In genomic region chr2:28447315-28447670, GRCm38 (mm10) we compare ENCODE assay signal across 9 mouse cellular contexts. TPM values are rescaled to one million over a fixed set of nuclear protein-coding genes. Genes with fewer than 3 reads are reported as not detected.
DNase-seq lines count a peak whose midpoint lies in the region; ATAC-seq and TF ChIP-seq lines count a peak whose summit lies in the region.
"Had no signal": no experiment of that assay in that cellular context is flagged by ENCODE, and none has a peak within 500 bp of the region (broad histone marks: within the 10 kb centered on the region; RNA-seq: fewer than 3 reads in every experiment).

No protein-coding gene starts in this region.

- peaks cover 20% of the 10 kb centered on the region for H3K4me1 ChIP-seq in E14TG2a.4 (replicated peaks; ENCODE audit: low read depth, low read length)
- H3K4me1 ChIP-seq in forebrain, embryonic 15.5 days, result peaks cover 17% of the 10 kb centered on the region
- H3K4me1 ChIP-seq in liver, embryonic 14.5 days (replicated peaks; ENCODE audit: control insufficient read depth in 2 of 2, insufficient read depth in 2 of 2, low read length in 1 of 2), result no peaks in the 10 kb centered on the region

- H3K27me3 ChIP-seq in E14TG2a.4 (ENCODE audit: insufficient read depth, low read length), result peaks cover 80% of the 10 kb centered on the region
- no peaks in the 10 kb centered on the region for H3K27me3 ChIP-seq in forebrain, embryonic 15.5 days
- H3K27me3 ChIP-seq in liver, embryonic 14.5 days (ENCODE audit: control insufficient read depth, insufficient read depth, low read length), result peaks cover 26% of the 10 kb centered on the region

- peak; percentile 72 for ATAC-seq in forebrain, embryonic 15.5 days (replicated peaks)
- ATAC-seq in liver, embryonic 14.5 days (ENCODE audit: insufficient read depth), result no peak

- TF ChIP-seq CTCF in gastrocnemius, adult 2 months (IDR thresholded peaks at IDR 0.05), result no peak
- TF ChIP-seq CTCF in E14TG2a.4 (conservative IDR thresholded peaks at IDR 0.05; ENCODE audit: low read length), result no peak
- no peak for TF ChIP-seq CTCF in liver, embryonic 14.5 days (IDR thresholded peaks at IDR 0.05; ENCODE audit: low read depth)

- intact Hi-C loops in gastrocnemius, adult 2 months (cut with DNase I), result no loop called here
- intact Hi-C loops in gastrocnemius, postnatal 36 days (cut with DNase I), result no loop called here

- peak overlapping the region; percentile 97 for H3K4me2 ChIP-seq in forebrain, embryonic 15.5 days (replicated peaks)
- H3K4me2 ChIP-seq in liver, embryonic 14.5 days (ENCODE audit: low read depth), result peak overlapping the region; percentile 35

- H3K4me3 ChIP-seq in gastrocnemius, adult 2 months, result peak overlapping the region; percentile 88
- H3K4me3 ChIP-seq in E14TG2a.4 (replicated peaks; ENCODE audit: low read length), result peak overlapping the region; percentile 84
- H3K4me3 ChIP-seq in forebrain, embryonic 15.5 days, result peak overlapping the region; percentile 80
- H3K4me3 ChIP-seq in liver, embryonic 14.5 days (ENCODE audit: insufficient read depth in 1 of 2, low read depth in 2 of 2, low read length in 2 of 2), result peak overlapping the region in 1 of 2 experiments; percentile 30; a peak in 2 of 4 replicates

- peaks cover 3% of the 10 kb centered on the region; the same call in 1 of the 2 replicates for H3K36me3 ChIP-seq in E14TG2a.4 (ENCODE audit: insufficient read depth, low read length)
- peaks cover 7% of the 10 kb centered on the region; the same call in 1 of the 2 replicates for H3K36me3 ChIP-seq in forebrain, embryonic 15.5 days
- H3K36me3 ChIP-seq in liver, embryonic 14.5 days (replicated peaks; ENCODE audit: control insufficient read depth, insufficient read depth, low read depth), result no peaks in the 10 kb centered on the region

- H3K9ac ChIP-seq in forebrain, embryonic 15.5 days (replicated peaks), result peak overlapping the region; percentile 69
- no peak overlapping the region for H3K9ac ChIP-seq in liver, embryonic 14.5 days (replicated peaks)

- WGBS in forebrain, embryonic 15.5 days, result 5% methylated on average over 11 of the region's 11 CpGs
- WGBS in liver, embryonic 14.5 days (ENCODE audit: insufficient replicate concordance), result 13% methylated on average over 11 of the region's 11 CpGs

- DNase-seq in gastrocnemius, adult 2 months, result no peak
- no peak for DNase-seq in gastrocnemius, postnatal 36 days
- no peak for DNase-seq in liver, embryonic 14.5 days (ENCODE audit: low read depth in 3 of 3, low spot score in 3 of 3)
- no peak for DNase-seq in yolk sac, embryonic 10.5 days (ENCODE audit: low spot score)
- DNase-seq in left cerebral cortex, adult 8-10 months (ENCODE audit: low spot score in 2 of 2), result no peak
- no peak for DNase-seq in kidney, adult 9 months

- no peaks in the 10 kb centered on the region for H3K9me3 ChIP-seq in E14TG2a.4 (ENCODE audit: low read length)
- no peaks in the 10 kb centered on the region for H3K9me3 ChIP-seq in forebrain, embryonic 15.5 days
- H3K9me3 ChIP-seq in liver, embryonic 14.5 days (ENCODE audit: control insufficient read depth, low read length), result no peaks in the 10 kb centered on the region

- TF ChIP-seq EP300 in liver, embryonic 14.5 days (IDR thresholded peaks at IDR 0.05; ENCODE audit: low read depth), result no peak

- peak overlapping the region; percentile 68 for H3K27ac ChIP-seq in gastrocnemius, adult 2 months
- H3K27ac ChIP-seq in forebrain, embryonic 15.5 days (replicated peaks), result peak overlapping the region; percentile 74
- no peak overlapping the region for H3K27ac ChIP-seq in liver, embryonic 14.5 days

RNA-seq across cellular contexts. Expression of gene Ppp1r26, which starts 0.7 kb away (rescaled TPM):
- 1 to 10 TPM; 2.1 to 3.2 TPM for total RNA-seq in gastrocnemius, adult 2 months (2021)
- 1 to 10 TPM; 1.6 to 2.0 TPM for total RNA-seq in gastrocnemius, postnatal 36 days (2021)
- polyA plus RNA-seq in forebrain, embryonic 15.5 days (2015; fragmentation: Nextera tagmentation; extraction: Ambion mirVana), result 8.6 and 9.3 TPM in 2 replicates
- 0.15 and 0.19 TPM in 2 replicates for polyA plus RNA-seq in liver, embryonic 14.5 days (2012; rRNA removed)
- 0.04 and 0.11 TPM in 2 replicates for polyA plus RNA-seq in liver, embryonic 14.5 days (2014; fragmentation: Nextera tagmentation; extraction: Ambion mirVana)
- total RNA-seq in left cerebral cortex, adult 8-10 months (2022), result 10 to 100 TPM; 23.4 to 29.3 (median 26.5) TPM

RNA-seq across cellular contexts. Expression of gene 1700007K13Rik, which starts 18.8 kb away (rescaled TPM):
- total RNA-seq in gastrocnemius, adult 2 months (2021), result under 1 TPM; 0.33 to 0.36 TPM
- total RNA-seq in gastrocnemius, postnatal 36 days (2021), result not detected
- polyA plus RNA-seq in forebrain, embryonic 15.5 days (2015; fragmentation: Nextera tagmentation; extraction: Ambion mirVana), result 1.1 and 3.2 TPM in 2 replicates
- not detected in 2 replicates for polyA plus RNA-seq in liver, embryonic 14.5 days (2012; rRNA removed)
- 0.24 TPM in 1 of 2 replicates, not detected in the other for polyA plus RNA-seq in liver, embryonic 14.5 days (2014; fragmentation: Nextera tagmentation; extraction: Ambion mirVana)
- 1 to 10 TPM; 2.4 to 6.3 (median 3.1) TPM for total RNA-seq in left cerebral cortex, adult 8-10 months (2022)

RNA-seq across cellular contexts. Expression of gene Mrps2, which starts 20.6 kb away (rescaled TPM):
- 10 to 100 TPM; 21.2 to 25.5 TPM for total RNA-seq in gastrocnemius, adult 2 months (2021)
- 10 to 100 TPM; 21.4 to 24.8 TPM for total RNA-seq in gastrocnemius, postnatal 36 days (2021)
- polyA plus RNA-seq in forebrain, embryonic 15.5 days (2015; fragmentation: Nextera tagmentation; extraction: Ambion mirVana), result 49.5 and 49.6 TPM in 2 replicates
- polyA plus RNA-seq in liver, embryonic 14.5 days (2012; rRNA removed), result 19.8 and 20.2 TPM in 2 replicates
- 21.4 and 24.6 TPM in 2 replicates for polyA plus RNA-seq in liver, embryonic 14.5 days (2014; fragmentation: Nextera tagmentation; extraction: Ambion mirVana)
- 10 to 100 TPM; 37.5 to 40.1 (median 38.5) TPM for total RNA-seq in left cerebral cortex, adult 8-10 months (2022)

RNA-seq across cellular contexts. Expression of gene Gbgt1, which starts 49.4 kb away (rescaled TPM):
- 1 to 10 TPM in 1 of 2 experiments, under 1 TPM in 1; 0.56 to 1.1 TPM for total RNA-seq in gastrocnemius, adult 2 months (2021)
- total RNA-seq in gastrocnemius, postnatal 36 days (2021), result 1 to 10 TPM in 1 of 2 experiments, under 1 TPM in 1; 0.79 to 1.2 TPM
- 0.50 and 0.68 TPM in 2 replicates for polyA plus RNA-seq in forebrain, embryonic 15.5 days (2015; fragmentation: Nextera tagmentation; extraction: Ambion mirVana)
- polyA plus RNA-seq in liver, embryonic 14.5 days (2012; rRNA removed), result 0.31 and 0.52 TPM in 2 replicates
- polyA plus RNA-seq in liver, embryonic 14.5 days (2014; fragmentation: Nextera tagmentation; extraction: Ambion mirVana), result 0.15 and 0.29 TPM in 2 replicates
- total RNA-seq in left cerebral cortex, adult 8-10 months (2022), result 1 to 10 TPM; 2.9 to 4.4 (median 3.5) TPM
- polyA plus RNA-seq: C2C12 had no signal

RNA-seq across cellular contexts. Expression of gene Gm10134, which starts 58.6 kb away (rescaled TPM):
- under 1 TPM in 1 of 2 experiments, not detected in 1; 0.98 TPM for total RNA-seq in gastrocnemius, adult 2 months (2021)
- not detected for total RNA-seq in gastrocnemius, postnatal 36 days (2021)
- 0.60 and 0.92 TPM in 2 replicates for polyA plus RNA-seq in forebrain, embryonic 15.5 days (2015; fragmentation: Nextera tagmentation; extraction: Ambion mirVana)
- not detected in 2 replicates for polyA plus RNA-seq in liver, embryonic 14.5 days (2012; rRNA removed)
- polyA plus RNA-seq in liver, embryonic 14.5 days (2014; fragmentation: Nextera tagmentation; extraction: Ambion mirVana), result not detected in 2 replicates
- 1 to 10 TPM in 2 of 4 experiments, not detected in 2; 1.7 to 3.6 TPM for total RNA-seq in left cerebral cortex, adult 8-10 months (2022)
- polyA plus RNA-seq: C2C12 had no signal

Comparison
In these comparisons a context has a peak if more than half of its experiments do, and no peak if none do; other contexts are left out.
1. RNA of gene Ppp1r26, which starts 0.7 kb away (total RNA-seq): 23.4 to 29.3 TPM in left cerebral cortex, adult 8-10 months; 2.1 to 3.2 TPM in gastrocnemius, adult 2 months and 1.6 to 2.0 TPM in gastrocnemius, postnatal 36 days; every median in the first group is over 4 times any median in the second.